Mouse (Mus musculus) limb, embryonic 13.5 days (tissue): ENCODE measurements at regions not wholly inside any gene's neighbourhood (a gene's known extent, or its start where the extent isn't known, plus 50 kb on each side); places are given as distances from the start of the nearest gene placed in this dataset.

Experiments used
- ATAC-seq: fragments of 200-750 bp; cut with Nextera tagmentation; 2 replicates; pipeline ENCODE4 v1.8.0; 2017; ENCODE audit warnings: low read depth, moderate number of reproducible peaks, moderate TSS enrichment; ENCODE audit not compliant: low FRiP score
- H3K27ac ChIP-seq: fragments of 300-500 bp; sonication (generic); 2 replicates; pipeline ENCODE4 v1.5.1; 2015; ENCODE audit warnings: inconsistent platforms, mild to moderate bottlenecking, moderate library complexity
- H3K27me3 ChIP-seq: fragments of 300-500 bp; sonication (generic); 2 replicates; pipeline ENCODE4 v1.6.1; 2015; ENCODE audit warnings: mild to moderate bottlenecking, inconsistent platforms
- H3K36me3 ChIP-seq: fragments of 300-500 bp; sonication (generic); 2 replicates; pipeline ENCODE4 v1.6.1; 2015; ENCODE audit warnings: inconsistent platforms, mild to moderate bottlenecking, moderate library complexity
- H3K4me1 ChIP-seq: fragments of 300-500 bp; sonication (generic); 2 replicates; pipeline ENCODE4 v1.6.1; 2015; ENCODE audit warnings: inconsistent platforms
- H3K4me2 ChIP-seq: fragments of 300-500 bp; sonication (generic); replicated peaks from 2 replicates; pipeline ENCODE4 v1.6.1; 2015; ENCODE audit warnings: inconsistent platforms, mild to moderate bottlenecking, moderate library complexity
- H3K4me3 ChIP-seq: fragments of 300-500 bp; sonication (generic); 2 replicates; pipeline ENCODE4 v1.5.1; 2015; ENCODE audit warnings: moderate library complexity, mild to moderate bottlenecking, inconsistent platforms
- H3K9ac ChIP-seq: fragments of 300-500 bp; sonication (generic); 2 replicates; pipeline ENCODE4 v1.6.1; 2015; ENCODE audit warnings: mild to moderate bottlenecking, inconsistent platforms
- H3K9me3 ChIP-seq: fragments of 300-500 bp; sonication (generic); 2 replicates; pipeline ENCODE4 v1.6.1; 2016; ENCODE audit warnings: inconsistent platforms
- WGBS: fragments of 180-500 bp; shearing (Covaris S2); methylation state at CpG from one replicate; pipeline ENCODE4 v1.1.7; 2015; 5-methylcytosine and 5-hydroxymethylcytosine counted together

- Histone ChIP-seq H3K36me3 (no peaks in the 10 kb centered on the region), H3K4me1 (peaks cover 16% of the 10 kb centered on the region), H3K9me3 (no peaks in the 10 kb centered on the region), H3K27ac (no peak overlapping the region), H3K4me2 (no peak overlapping the region), H3K9ac (no peak overlapping the region), H3K27me3 (no peaks in the 10 kb centered on the region), H3K4me3 (no peak overlapping the region)
- 25% methylated on average over 7 of the region's 7 CpGs for WGBS
- peak; percentile 59 for ATAC-seq
Observed at GRCm38 (mm10) chr3:56302346-56303185, 119.1 kb upstream of the Nbea start.

- H3K4me1 ChIP-seq = peaks cover 16% of the 10 kb centered on the region
- H3K9ac ChIP-seq = no peak overlapping the region
- WGBS = 75% methylated on average over 1 of the region's 1 CpGs
- H3K9me3 ChIP-seq = no peaks in the 10 kb centered on the region
- no peak overlapping the region for H3K4me3 ChIP-seq
- H3K27ac ChIP-seq = no peak overlapping the region
- no peak overlapping the region for H3K4me2 ChIP-seq
- H3K27me3 ChIP-seq = no peaks in the 10 kb centered on the region
- ATAC-seq = no peak
- H3K36me3 ChIP-seq = no peaks in the 10 kb centered on the region
Observed at GRCm38 (mm10) chr3:56300769-56301168, 117.3 kb upstream of the Nbea start.

- peaks cover 4% of the 10 kb centered on the region; the same call in 1 of the 2 replicates for H3K4me1 ChIP-seq
- no peak overlapping the region for H3K4me3 ChIP-seq
- no peak for ATAC-seq
- H3K9ac ChIP-seq = no peak overlapping the region
- no peaks in the 10 kb centered on the region for H3K27me3 ChIP-seq
- WGBS = 79% methylated on average over 7 of the region's 7 CpGs
- no peak overlapping the region for H3K27ac ChIP-seq
- H3K9me3 ChIP-seq = no peaks in the 10 kb centered on the region
- H3K36me3 ChIP-seq = no peaks in the 10 kb centered on the region
- no peak overlapping the region for H3K4me2 ChIP-seq
Observed at GRCm38 (mm10) chr3:56295578-56295977, 112.1 kb upstream of the Nbea start.

- Histone ChIP-seq H3K4me3 (no peak overlapping the region), H3K36me3 (no peaks in the 10 kb centered on the region), H3K27ac (no peak overlapping the region), H3K4me2 (no peak overlapping the region), H3K27me3 (no peaks in the 10 kb centered on the region), H3K9ac (no peak overlapping the region), H3K9me3 (no peaks in the 10 kb centered on the region), H3K4me1 (no peaks in the 10 kb centered on the region)
- WGBS = 93% methylated on average over 5 of the region's 5 CpGs
- ATAC-seq = no peak
Observed at GRCm38 (mm10) chr3:56281507-56281906, 98.0 kb upstream of the Nbea start.

- no peak overlapping the region for H3K9ac ChIP-seq
- H3K27me3 ChIP-seq = no peaks in the 10 kb centered on the region
- H3K27ac ChIP-seq = no peak overlapping the region
- no peak for ATAC-seq
- H3K4me1 ChIP-seq = no peaks in the 10 kb centered on the region
- no peaks in the 10 kb centered on the region for H3K36me3 ChIP-seq
- no peak overlapping the region for H3K4me2 ChIP-seq
- WGBS = 87% methylated on average over 6 of the region's 6 CpGs
- no peaks in the 10 kb centered on the region for H3K9me3 ChIP-seq
- H3K4me3 ChIP-seq = no peak overlapping the region
Observed at GRCm38 (mm10) chr3:56280330-56280957, 96.9 kb upstream of the Nbea start.

- Histone ChIP-seq H3K9ac (no peak overlapping the region), H3K4me2 (no peak overlapping the region), H3K9me3 (no peaks in the 10 kb centered on the region), H3K27me3 (no peaks in the 10 kb centered on the region), H3K4me3 (no peak overlapping the region), H3K27ac (no peak overlapping the region), H3K36me3 (no peaks in the 10 kb centered on the region), H3K4me1 (no peaks in the 10 kb centered on the region)
- WGBS = 96% methylated on average over 3 of the region's 3 CpGs
- ATAC-seq = no peak
Observed at GRCm38 (mm10) chr3:56272587-56272986, 89.1 kb upstream of the Nbea start.

GRCm38 (mm10) chr3:56270241-56270830 is 86.8 kb upstream of the Nbea start:
- H3K9me3 ChIP-seq = no peaks in the 10 kb centered on the region
- H3K27me3 ChIP-seq = no peaks in the 10 kb centered on the region
- no peak overlapping the region for H3K27ac ChIP-seq
- no peak overlapping the region for H3K4me2 ChIP-seq
- no peaks in the 10 kb centered on the region for H3K4me1 ChIP-seq
- H3K36me3 ChIP-seq = no peaks in the 10 kb centered on the region
- ATAC-seq = no peak
- 74% methylated on average over 6 of the region's 6 CpGs for WGBS
- no peak overlapping the region for H3K4me3 ChIP-seq
- no peak overlapping the region for H3K9ac ChIP-seq

GRCm38 (mm10) chr3:56261800-56262561 is 78.5 kb upstream of the Nbea start:
- no peak overlapping the region for H3K9ac ChIP-seq
- WGBS = 61% methylated on average over 3 of the region's 3 CpGs

GRCm38 (mm10) chr3:56256271-56256670 is 72.8 kb upstream of the Nbea start:
- Histone ChIP-seq H3K36me3 (no peaks in the 10 kb centered on the region), H3K27me3 (no peaks in the 10 kb centered on the region), H3K4me1 (no peaks in the 10 kb centered on the region), H3K9ac (no peak overlapping the region), H3K4me3 (no peak overlapping the region), H3K4me2 (no peak overlapping the region), H3K27ac (no peak overlapping the region), H3K9me3 (0 out of 2 replicates have a peak, but pooled peaks cover 4% of the 10 kb centered on the region)
- ATAC-seq = no peak
- WGBS = 37% methylated on average over 5 of the region's 5 CpGs

More at GRCm38 (mm10) chr3:56261800-56262561, 78.5 kb upstream of the Nbea start:
- no peaks in the 10 kb centered on the region for H3K27me3 ChIP-seq
- no peak for ATAC-seq
- H3K36me3 ChIP-seq = no peaks in the 10 kb centered on the region
- no peak overlapping the region for H3K4me2 ChIP-seq
- no peak overlapping the region for H3K4me3 ChIP-seq
- no peaks in the 10 kb centered on the region for H3K4me1 ChIP-seq
- H3K27ac ChIP-seq = no peak overlapping the region
- H3K9me3 ChIP-seq = 0 out of 2 replicates have a peak, but pooled peaks cover 4% of the 10 kb centered on the region

- no peaks in the 10 kb centered on the region for H3K27me3 ChIP-seq
- H3K27ac ChIP-seq = no peak overlapping the region
- H3K36me3 ChIP-seq = no peaks in the 10 kb centered on the region
- no peaks in the 10 kb centered on the region for H3K4me1 ChIP-seq
- 39% methylated on average over 1 of the region's 1 CpGs for WGBS
- ATAC-seq = no peak
- H3K9ac ChIP-seq = no peak overlapping the region
- H3K9me3 ChIP-seq = no peaks in the 10 kb centered on the region
- H3K4me2 ChIP-seq = no peak overlapping the region
- no peak overlapping the region for H3K4me3 ChIP-seq
Observed at GRCm38 (mm10) chr3:56244370-56244769, 60.9 kb upstream of the Nbea start.

GRCm38 (mm10) chr3:56238228-56238627 is 54.7 kb upstream of the Nbea start:
- H3K4me3 ChIP-seq = no peak overlapping the region

GRCm38 (mm10) chr3:56236163-56236562 is 52.7 kb upstream of the Nbea start:
- no peak for ATAC-seq
- H3K9ac ChIP-seq = no peak overlapping the region
- no peak overlapping the region for H3K27ac ChIP-seq
- H3K4me1 ChIP-seq = no peaks in the 10 kb centered on the region
- H3K27me3 ChIP-seq = no peaks in the 10 kb centered on the region
- no peak overlapping the region for H3K4me3 ChIP-seq
- H3K9me3 ChIP-seq = no peaks in the 10 kb centered on the region
- 81% methylated on average over 1 of the region's 1 CpGs for WGBS
- no peak overlapping the region for H3K4me2 ChIP-seq
- H3K36me3 ChIP-seq = no peaks in the 10 kb centered on the region

More at GRCm38 (mm10) chr3:56238228-56238627, 54.7 kb upstream of the Nbea start:
- Histone ChIP-seq H3K4me2 (no peak overlapping the region), H3K27ac (no peak overlapping the region), H3K27me3 (no peaks in the 10 kb centered on the region), H3K36me3 (no peaks in the 10 kb centered on the region), H3K4me1 (no peaks in the 10 kb centered on the region), H3K9ac (no peak overlapping the region), H3K9me3 (no peaks in the 10 kb centered on the region)
- ATAC-seq = no peak
- WGBS = 65% methylated on average over 2 of the region's 2 CpGs
